Mouse (Mus musculus): ENCODE measurements around the gene Mitf. TPM values are rescaled to one million over a fixed set of nuclear protein-coding genes. Genes with fewer than 3 reads are reported as not detected.

The Mitf gene
- polyA plus RNA-seq, 1 experiment from 2014 or later = 21.7 TPM

DNA sequence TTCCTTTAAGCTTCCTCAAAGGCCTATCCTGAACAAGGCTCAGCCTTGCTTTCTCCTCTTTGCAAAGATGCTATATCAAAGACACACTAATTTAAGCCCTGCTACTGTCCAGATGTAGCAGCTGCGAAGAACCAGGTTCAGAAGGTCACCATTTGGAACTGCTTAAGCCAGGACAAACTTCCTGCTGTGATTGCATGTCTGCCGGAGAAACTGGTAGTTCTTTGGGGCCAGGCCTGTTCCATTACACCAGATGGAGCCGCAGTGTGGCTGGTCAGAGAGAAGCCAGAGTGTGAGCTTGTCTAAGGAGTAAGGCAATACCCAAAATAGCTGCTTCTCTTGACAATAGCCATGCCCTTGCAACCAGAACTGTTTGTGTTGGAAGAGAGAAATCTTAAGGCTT is 75.1 kb downstream of the Mitf start:
- Histone ChIP-seq H3K27me3 (no peaks in the 10 kb centered on the region), H3K4me3 (no peak overlapping the region), H3K27ac (peak overlapping the region; percentile 88), H3K9me3 (replicated peaks) (no peaks in the 10 kb centered on the region), H3K36me3 (no peaks in the 10 kb centered on the region), H3K4me1 (replicated peaks) (peaks cover 53% of the 10 kb centered on the region), H3K4me2 (no peak overlapping the region), H3K9ac (no peak overlapping the region)
- WGBS = 18% methylated on average over 3 of the region's 3 CpGs
- no peak for ATAC-seq (replicated peaks; ENCODE audit: insufficient number of reproducible peaks, insufficient read depth, low FRiP score, low read depth)

DNA sequence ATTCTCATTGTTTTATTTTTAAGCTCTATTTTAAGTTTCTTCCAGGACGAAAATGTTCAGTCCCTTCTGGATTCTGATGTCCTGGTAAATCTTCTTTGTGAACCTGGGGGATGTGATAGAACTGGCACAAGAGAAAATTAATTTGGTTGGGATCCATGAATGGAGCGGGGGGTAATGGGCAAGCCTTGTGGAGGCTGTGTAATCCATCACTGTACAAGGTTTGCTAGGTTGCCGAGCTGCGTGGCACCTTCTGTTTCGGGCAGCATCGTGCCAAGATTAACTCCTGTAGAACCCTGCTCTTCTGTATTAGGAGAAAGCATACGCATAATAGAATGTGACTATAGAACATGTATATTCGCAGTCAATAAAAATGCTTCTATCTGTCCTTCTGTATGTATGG is 76.1 kb downstream of the Mitf start:
- no peaks in the 10 kb centered on the region for H3K36me3 ChIP-seq
- WGBS = 75% methylated on average over 8 of the region's 8 CpGs
- ATAC-seq (replicated peaks; ENCODE audit: insufficient number of reproducible peaks, insufficient read depth, low FRiP score, low read depth) = no peak
- peaks cover 48% of the 10 kb centered on the region for H3K4me1 ChIP-seq (replicated peaks)
- H3K9ac ChIP-seq = no peak overlapping the region
- no peak overlapping the region for H3K4me3 ChIP-seq
- no peaks in the 10 kb centered on the region for H3K9me3 ChIP-seq (replicated peaks)
- no peaks in the 10 kb centered on the region for H3K27me3 ChIP-seq
- peak overlapping the region; percentile 89 for H3K27ac ChIP-seq
- no peak overlapping the region for H3K4me2 ChIP-seq

DNA sequence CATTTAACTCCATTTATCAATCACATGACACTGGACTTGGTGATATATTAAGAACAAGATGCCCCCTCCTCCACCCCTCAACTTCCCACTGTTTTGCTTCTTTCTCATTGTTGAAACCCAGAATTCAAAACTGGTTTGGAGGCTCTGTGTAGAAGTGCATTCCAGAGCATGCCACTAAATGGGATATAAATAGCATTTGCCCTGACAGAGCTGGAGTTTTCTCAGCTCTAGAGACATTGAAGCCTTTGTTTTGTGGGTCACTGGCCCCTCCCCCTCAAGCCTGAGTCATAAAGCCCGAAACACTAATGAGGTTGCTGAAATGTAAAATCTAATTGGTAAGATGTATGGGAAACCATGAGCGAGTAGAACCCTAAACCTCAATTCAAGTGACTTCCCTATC is 76.6 kb downstream of the Mitf start:
- H3K9me3 ChIP-seq (replicated peaks) = no peaks in the 10 kb centered on the region
- H3K27me3 ChIP-seq = no peaks in the 10 kb centered on the region
- H3K9ac ChIP-seq = no peak overlapping the region
- H3K36me3 ChIP-seq = no peaks in the 10 kb centered on the region
- WGBS = 25% methylated on average over 2 of the region's 2 CpGs
- peak; percentile 78; the same call in 1 of the 2 replicates for ATAC-seq (replicated peaks; ENCODE audit: insufficient number of reproducible peaks, insufficient read depth, low FRiP score, low read depth)
- peaks cover 46% of the 10 kb centered on the region for H3K4me1 ChIP-seq (replicated peaks)
- 0 out of 2 replicates have a peak overlapping the region, but pooled peaks have one; percentile 12 for H3K4me2 ChIP-seq
- no peak overlapping the region for H3K4me3 ChIP-seq
- H3K27ac ChIP-seq = peak overlapping the region; percentile 89

DNA sequence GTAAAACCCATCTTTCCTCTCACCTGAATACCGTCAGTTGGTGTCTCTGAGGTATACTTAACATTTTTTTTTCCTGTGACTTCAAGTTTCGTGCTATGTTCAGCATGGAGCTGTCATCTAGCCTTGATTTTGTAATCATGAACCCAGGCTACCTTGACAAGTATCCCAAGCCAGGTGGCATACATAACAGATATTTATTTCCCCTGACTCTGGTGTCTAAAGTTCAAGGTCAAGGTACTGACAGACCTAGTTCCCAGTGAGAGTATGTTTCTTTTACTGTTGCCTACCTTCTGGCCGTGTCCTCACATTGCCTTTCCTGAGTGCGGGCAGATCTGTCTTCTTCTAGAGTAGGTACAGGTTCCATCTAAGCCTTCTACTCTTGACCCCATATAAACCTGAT is 78.1 kb downstream of the Mitf start:
- WGBS = 86% methylated on average over 4 of the region's 4 CpGs
- Histone ChIP-seq H3K4me2 (no peak overlapping the region), H3K27ac (no peak overlapping the region), H3K4me1 (replicated peaks) (peaks cover 41% of the 10 kb centered on the region), H3K36me3 (no peaks in the 10 kb centered on the region), H3K27me3 (no peaks in the 10 kb centered on the region), H3K9ac (no peak overlapping the region), H3K9me3 (replicated peaks) (no peaks in the 10 kb centered on the region), H3K4me3 (no peak overlapping the region)
- no peak for ATAC-seq (replicated peaks; ENCODE audit: insufficient number of reproducible peaks, insufficient read depth, low FRiP score, low read depth)

DNA sequence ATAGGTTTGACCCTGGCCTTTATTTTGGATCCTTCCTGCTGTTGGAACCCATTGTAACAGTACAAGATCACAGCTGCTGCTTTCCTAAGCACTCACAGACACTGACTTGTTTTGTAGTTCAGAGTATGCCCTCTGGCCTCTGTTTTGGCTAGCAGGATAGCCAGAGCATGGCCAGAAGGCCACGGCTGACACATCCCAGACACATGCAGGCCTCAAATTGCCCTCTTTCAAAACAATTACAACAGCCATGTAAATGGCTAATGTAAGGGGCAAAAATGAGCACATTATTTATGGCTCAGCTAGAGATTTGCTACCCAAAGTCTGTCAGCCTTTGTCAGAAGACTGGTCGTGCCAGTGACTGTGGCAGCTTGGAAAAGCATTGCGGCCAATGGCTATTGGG is 78.8 kb downstream of the Mitf start:
- Histone ChIP-seq H3K36me3 (no peaks in the 10 kb centered on the region), H3K9ac (no peak overlapping the region), H3K27me3 (no peaks in the 10 kb centered on the region), H3K9me3 (replicated peaks) (no peaks in the 10 kb centered on the region), H3K4me1 (replicated peaks) (peaks cover 37% of the 10 kb centered on the region), H3K27ac (no peak overlapping the region), H3K4me3 (no peak overlapping the region), H3K4me2 (no peak overlapping the region)
- WGBS = 83% methylated on average over 3 of the region's 3 CpGs
- no peak for ATAC-seq (replicated peaks; ENCODE audit: insufficient number of reproducible peaks, insufficient read depth, low FRiP score, low read depth)

DNA sequence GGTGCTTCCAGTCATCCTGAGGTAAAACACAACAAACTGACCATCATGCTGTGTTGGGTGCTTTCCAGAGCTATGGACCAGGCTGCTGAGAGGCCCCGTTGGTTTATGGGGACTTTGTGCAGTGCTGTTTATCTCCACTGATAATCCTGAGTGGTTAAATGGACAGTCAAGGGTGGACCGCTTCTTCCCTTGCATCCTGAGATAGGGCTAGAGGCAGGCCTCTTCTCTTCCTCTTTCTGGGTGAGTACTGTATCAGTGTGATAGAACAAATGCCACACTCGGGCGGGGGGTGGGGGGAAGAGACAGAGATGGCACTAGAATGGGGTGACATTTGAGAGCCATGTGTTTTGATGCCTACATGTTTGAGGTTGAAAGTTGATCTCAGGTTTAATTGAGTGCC is 81.0 kb downstream of the Mitf start:
- H3K9me3 ChIP-seq (replicated peaks) = no peaks in the 10 kb centered on the region
- no peaks in the 10 kb centered on the region for H3K27me3 ChIP-seq
- no peaks in the 10 kb centered on the region for H3K36me3 ChIP-seq
- H3K27ac ChIP-seq = no peak overlapping the region
- 51% methylated on average over 4 of the region's 4 CpGs for WGBS
- no peak overlapping the region for H3K4me3 ChIP-seq
- no peak overlapping the region for H3K4me2 ChIP-seq
- H3K4me1 ChIP-seq (replicated peaks) = peaks cover 18% of the 10 kb centered on the region
- H3K9ac ChIP-seq = no peak overlapping the region
- no peak for ATAC-seq (replicated peaks; ENCODE audit: insufficient number of reproducible peaks, insufficient read depth, low FRiP score, low read depth)

DNA sequence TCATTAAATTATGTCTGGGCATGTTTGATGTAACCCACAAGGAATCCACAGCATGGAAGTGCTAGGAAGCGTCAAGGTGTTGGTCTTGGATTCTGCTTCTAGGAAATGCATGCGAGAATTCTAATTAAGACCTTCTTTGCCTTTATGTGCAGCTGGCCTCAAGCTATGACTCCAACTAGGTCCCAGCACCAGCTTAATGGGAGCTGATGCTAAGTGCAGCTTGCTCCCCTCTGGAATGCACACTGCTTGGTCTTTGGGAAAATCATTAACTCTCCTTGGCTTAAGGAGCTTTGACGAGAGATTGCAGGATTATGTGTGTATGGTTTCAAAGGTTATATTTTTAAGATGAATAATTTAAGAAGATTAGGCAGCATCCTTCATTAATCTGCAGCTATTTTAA is 81.7 kb downstream of the Mitf start:
- H3K4me3 ChIP-seq = no peak overlapping the region
- WGBS = 80% methylated on average over 3 of the region's 3 CpGs

DNA sequence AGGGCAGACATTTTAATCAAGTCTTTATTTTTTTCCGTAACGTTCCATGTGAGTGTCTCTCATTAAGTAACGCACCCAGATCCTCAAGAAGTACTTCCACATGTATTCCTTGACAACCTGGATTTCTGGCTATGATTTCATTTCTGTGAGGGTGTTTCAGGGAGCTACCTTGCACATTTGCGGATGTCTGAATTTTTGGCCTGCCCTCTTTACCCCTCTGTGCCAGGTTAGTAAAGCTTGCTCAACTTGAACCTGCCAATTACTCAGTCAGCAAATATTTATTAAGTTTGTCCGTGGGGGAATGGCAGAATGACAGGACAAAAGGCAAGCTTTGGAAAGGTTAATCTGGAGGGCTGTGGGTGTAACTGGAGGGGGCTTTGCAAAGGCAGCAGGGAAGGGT is 86.7 kb downstream of the Mitf start:
- Histone ChIP-seq H3K27ac (no peak overlapping the region), H3K4me2 (no peak overlapping the region), H3K4me1 (replicated peaks) (no peaks in the 10 kb centered on the region), H3K9me3 (replicated peaks) (no peaks in the 10 kb centered on the region), H3K9ac (no peak overlapping the region), H3K36me3 (no peaks in the 10 kb centered on the region), H3K4me3 (no peak overlapping the region), H3K27me3 (no peaks in the 10 kb centered on the region)
- WGBS = 86% methylated on average over 5 of the region's 5 CpGs
- no peak for ATAC-seq (replicated peaks; ENCODE audit: insufficient number of reproducible peaks, insufficient read depth, low FRiP score, low read depth)

More for the DNA sequence above, 81.7 kb downstream of the Mitf start:
- no peak overlapping the region for H3K9ac ChIP-seq
- H3K27ac ChIP-seq = no peak overlapping the region
- no peaks in the 10 kb centered on the region for H3K9me3 ChIP-seq (replicated peaks)
- H3K4me1 ChIP-seq (replicated peaks) = peaks cover 13% of the 10 kb centered on the region; the same call in 1 of the 2 replicates
- no peaks in the 10 kb centered on the region for H3K27me3 ChIP-seq
- ATAC-seq (replicated peaks; ENCODE audit: insufficient number of reproducible peaks, insufficient read depth, low FRiP score, low read depth) = no peak
- H3K4me2 ChIP-seq = no peak overlapping the region
- no peaks in the 10 kb centered on the region for H3K36me3 ChIP-seq

DNA sequence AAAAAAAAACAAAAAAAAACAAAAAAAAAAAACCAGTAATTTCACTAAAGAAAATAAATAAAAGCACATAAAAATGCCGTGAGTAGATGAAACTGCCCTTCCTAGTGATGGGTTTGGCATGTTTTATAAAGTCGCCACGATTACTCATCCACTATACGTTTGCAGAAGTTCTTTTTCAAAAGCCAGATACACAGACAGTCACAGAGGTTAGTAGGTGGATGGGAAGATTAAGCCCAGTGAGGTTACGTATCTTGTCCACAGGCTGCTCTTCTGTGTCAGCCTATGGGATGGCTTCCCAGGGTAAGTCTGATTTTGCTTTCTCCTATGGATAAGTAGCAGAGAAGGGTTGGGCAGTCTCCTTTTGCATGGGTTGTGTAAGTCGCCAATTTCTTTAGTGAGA is 90.3 kb downstream of the Mitf start:
- Histone ChIP-seq H3K36me3 (no peaks in the 10 kb centered on the region), H3K9me3 (replicated peaks) (no peaks in the 10 kb centered on the region), H3K9ac (no peak overlapping the region), H3K4me3 (no peak overlapping the region), H3K4me1 (replicated peaks) (peaks cover 5% of the 10 kb centered on the region), H3K27ac (no peak overlapping the region), H3K4me2 (no peak overlapping the region), H3K27me3 (no peaks in the 10 kb centered on the region)
- 84% methylated on average over 6 of the region's 6 CpGs for WGBS
- no peak for ATAC-seq (replicated peaks; ENCODE audit: insufficient number of reproducible peaks, insufficient read depth, low FRiP score, low read depth)

DNA sequence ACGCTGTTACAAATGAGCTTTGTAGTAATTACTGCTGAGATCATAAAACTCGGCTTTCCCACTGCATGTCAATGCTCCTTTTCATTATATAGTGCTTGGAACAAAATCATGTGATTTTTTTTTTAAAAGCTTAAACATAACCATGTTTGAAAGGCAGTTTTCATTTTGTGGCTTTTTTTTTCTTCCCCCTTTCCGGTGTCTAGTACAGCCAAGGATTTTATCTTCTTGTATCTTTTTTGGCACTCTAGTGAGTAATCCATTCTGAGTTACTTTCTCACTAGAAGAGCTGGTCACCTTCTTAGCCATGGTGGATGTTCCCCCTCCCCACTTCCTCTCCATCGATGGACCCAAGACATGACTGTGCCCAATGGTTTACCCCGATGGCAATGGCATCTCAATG is 91.2 kb downstream of the Mitf start:
- 72% methylated on average over 5 of the region's 5 CpGs for WGBS
- Histone ChIP-seq H3K27me3 (no peaks in the 10 kb centered on the region), H3K4me3 (no peak overlapping the region), H3K9ac (no peak overlapping the region), H3K4me2 (no peak overlapping the region), H3K4me1 (replicated peaks) (peaks cover 5% of the 10 kb centered on the region), H3K36me3 (no peaks in the 10 kb centered on the region), H3K27ac (no peak overlapping the region), H3K9me3 (replicated peaks) (no peaks in the 10 kb centered on the region)
- ATAC-seq (replicated peaks; ENCODE audit: insufficient number of reproducible peaks, insufficient read depth, low FRiP score, low read depth) = no peak

DNA sequence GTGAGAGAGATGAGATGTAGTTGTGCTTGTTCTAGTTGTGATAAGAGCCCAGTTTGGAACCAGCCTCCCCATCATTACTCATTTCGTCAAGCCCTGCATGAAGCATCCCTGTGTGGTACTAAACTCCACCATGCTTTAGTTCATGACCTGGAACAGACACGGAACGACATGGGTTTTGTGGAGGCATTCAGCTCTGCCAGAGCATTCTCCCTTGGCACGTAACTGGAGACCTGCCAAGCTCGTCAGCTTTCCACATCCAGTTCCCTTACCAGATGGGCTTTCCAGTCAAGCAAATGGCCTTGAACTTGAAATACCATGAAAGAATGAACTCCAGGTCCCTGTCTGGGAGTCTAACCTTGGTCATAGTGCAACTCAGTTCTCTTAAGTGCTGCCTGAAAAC is 94.7 kb downstream of the Mitf start:
- no peak overlapping the region for H3K9ac ChIP-seq
- H3K4me3 ChIP-seq = no peak overlapping the region
- ATAC-seq (replicated peaks; ENCODE audit: insufficient number of reproducible peaks, insufficient read depth, low FRiP score, low read depth) = no peak
- no peaks in the 10 kb centered on the region for H3K36me3 ChIP-seq
- WGBS = 57% methylated on average over 5 of the region's 5 CpGs
- peaks cover 5% of the 10 kb centered on the region for H3K4me1 ChIP-seq (replicated peaks)
- H3K4me2 ChIP-seq = no peak overlapping the region
- H3K27ac ChIP-seq = peak overlapping the region; percentile 27; the same call in 1 of the 2 replicates
- H3K9me3 ChIP-seq (replicated peaks) = no peaks in the 10 kb centered on the region
- no peaks in the 10 kb centered on the region for H3K27me3 ChIP-seq

DNA sequence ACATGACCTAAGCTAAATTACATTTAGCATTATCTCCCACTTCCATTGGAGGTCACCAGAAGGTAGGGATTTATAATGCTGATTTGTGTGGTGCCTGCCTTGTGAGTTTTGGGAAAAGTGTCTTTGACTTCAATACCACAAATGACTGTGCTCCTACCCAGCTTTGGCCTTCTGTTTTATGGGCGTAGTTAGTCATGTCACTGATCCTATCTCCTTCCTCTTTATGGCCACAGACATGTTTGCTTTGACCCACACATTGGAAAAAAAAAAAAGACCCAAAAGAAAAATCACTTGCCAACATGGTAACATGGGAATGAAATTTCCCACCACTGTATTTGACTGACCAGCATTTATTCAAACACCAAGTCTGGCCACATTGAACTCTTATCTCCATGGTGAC is 95.4 kb downstream of the Mitf start:
- no peak overlapping the region for H3K9ac ChIP-seq
- no peaks in the 10 kb centered on the region for H3K27me3 ChIP-seq
- H3K36me3 ChIP-seq = no peaks in the 10 kb centered on the region
- H3K4me3 ChIP-seq = no peak overlapping the region
- H3K4me1 ChIP-seq (replicated peaks) = peaks cover 5% of the 10 kb centered on the region
- 86% methylated on average over 1 of the region's 1 CpGs for WGBS
- no peak for ATAC-seq (replicated peaks; ENCODE audit: insufficient number of reproducible peaks, insufficient read depth, low FRiP score, low read depth)
- no peak overlapping the region for H3K4me2 ChIP-seq
- no peak overlapping the region for H3K27ac ChIP-seq
- H3K9me3 ChIP-seq (replicated peaks) = no peaks in the 10 kb centered on the region
